Mouse (Mus musculus) urinary bladder, adult 18-20 months (tissue): ENCODE data around the gene Eps15.

Experiments used
- DNase-seq, 2 experiments: peaks; one replicate each; pipeline ENCODE4 v3.0.0; 2022; ENCODE audit warnings: low spot score in 2 of 2, mixed read lengths in 2 of 2

The Eps15 gene

DNA sequence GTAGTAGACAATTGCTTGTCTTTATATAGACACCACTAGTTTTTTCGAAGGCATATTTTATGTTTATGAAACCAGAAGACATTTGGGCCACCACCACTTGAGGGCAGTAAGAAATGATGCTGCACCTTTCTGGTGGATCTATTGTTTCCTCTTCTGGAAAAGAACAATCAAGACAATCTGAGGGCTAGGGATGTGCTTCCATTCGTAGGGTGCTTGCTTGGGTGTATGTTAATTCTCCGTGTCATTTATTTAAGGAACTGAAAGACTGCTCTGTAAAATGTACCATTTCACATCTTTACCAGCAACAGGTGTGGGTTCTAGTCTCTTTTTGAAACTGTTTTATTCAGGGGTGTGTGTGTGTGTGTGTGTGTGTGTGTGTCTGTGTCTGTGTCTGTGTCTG lies 11.2 kb upstream of the Eps15 start:
- DNase-seq, result no peak

DNA sequence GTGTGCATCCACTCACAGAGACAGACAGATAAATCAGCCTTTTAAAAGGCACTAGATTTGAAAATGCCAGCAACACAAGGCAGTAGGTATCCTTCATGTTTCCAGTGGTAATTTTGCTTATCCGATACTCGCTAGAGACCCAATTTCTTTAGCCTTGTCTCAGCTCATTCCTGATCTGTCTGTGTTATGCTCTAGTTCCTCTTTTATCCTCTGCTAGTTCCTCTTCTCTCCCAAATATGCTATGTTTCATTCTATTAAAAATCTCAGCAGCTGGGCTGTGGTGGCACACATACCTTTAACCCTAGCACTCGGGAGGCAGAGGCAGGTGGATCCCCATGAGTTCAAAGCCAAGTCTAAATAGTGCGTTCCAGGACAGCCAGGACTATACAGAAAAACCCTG lies 8.3 kb upstream of the Eps15 start:
- no peak for DNase-seq

DNA sequence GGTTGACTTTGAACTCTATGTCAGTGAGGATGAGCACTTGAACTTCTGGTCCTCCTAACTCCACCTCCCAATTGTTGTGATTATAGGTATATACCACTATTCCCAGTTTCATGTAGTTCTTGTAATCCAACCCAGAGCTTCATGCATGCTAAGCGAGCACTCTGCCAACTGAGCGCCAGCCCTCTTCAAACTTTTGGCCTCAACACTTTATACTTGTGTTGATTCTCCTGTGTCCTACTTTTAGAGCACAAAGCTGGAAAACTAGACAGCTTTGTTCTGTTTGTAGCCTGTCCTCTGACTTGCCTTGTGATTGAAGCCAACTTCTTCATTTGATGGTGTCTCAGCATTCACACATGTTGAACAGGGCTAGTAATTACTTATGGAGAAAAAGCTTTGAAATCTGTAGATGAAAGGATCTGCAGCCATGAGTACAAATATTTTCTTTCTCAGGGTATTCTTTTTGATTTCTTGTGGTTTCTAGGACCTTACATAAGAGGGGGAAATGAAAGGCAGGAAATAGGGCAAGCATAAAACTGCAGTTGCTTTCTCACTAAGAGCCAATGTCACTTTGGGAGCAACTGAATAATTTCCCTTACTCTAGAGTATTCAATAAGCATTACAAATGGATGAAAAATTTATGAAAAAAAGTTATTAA lies 6.4 kb upstream of the Eps15 start:
- no peak for DNase-seq

DNA sequence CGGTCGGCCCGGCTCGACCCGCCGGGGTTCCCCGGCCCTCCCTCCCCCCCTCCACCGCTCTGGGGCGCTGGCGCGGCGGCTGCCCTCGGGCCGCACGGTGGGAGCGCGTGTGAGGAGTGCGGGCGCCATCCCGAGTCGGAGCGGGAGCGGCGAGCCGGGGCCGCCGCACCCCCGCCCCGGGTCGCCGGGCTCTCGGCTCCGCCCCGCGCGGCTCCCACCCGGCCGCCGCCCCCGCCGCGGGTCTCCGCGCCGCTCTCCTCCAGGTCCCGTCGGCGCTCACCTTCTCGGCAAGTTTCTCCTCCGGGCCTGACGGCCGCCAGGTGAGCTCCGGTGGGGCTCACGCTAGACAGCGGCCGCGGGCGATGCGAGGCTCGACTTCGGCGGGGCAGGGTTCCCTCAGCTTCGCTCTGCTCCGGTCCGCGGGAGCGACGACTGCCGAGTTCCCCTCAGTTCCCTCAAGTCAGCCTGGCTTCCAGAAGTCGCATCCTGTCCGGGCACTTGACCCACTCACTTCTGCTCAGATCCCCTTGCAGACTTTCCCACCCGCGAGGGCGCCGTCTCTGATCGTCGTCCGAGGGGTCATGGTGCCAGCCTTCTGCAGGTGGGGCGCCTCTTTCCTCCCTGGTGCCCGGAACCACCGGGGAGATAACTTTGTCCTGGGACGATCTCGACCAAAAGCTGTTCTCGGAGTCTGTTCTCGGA lies 542 bp downstream of the Eps15 start:
- peak; percentile 9 to 58 for DNase-seq

DNA sequence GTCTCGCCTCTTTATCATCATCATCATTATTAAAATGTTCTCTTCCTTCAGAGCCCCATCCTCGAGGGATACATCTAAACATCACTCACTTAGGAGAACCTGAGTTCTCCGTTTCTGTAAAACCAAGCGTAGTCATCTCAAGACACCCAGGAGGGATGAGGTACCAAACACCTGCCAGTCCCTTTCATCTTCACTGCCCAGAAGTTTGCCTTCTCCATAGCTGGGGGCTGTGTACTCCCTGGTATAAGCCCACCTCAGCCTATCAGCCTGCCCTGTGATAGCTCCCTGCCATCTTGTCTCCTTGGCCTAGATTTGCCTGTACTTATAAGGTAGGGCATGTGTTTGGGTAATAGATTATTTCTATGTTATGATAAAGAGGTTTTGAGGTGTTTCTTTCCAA lies 1.1 kb downstream of the Eps15 start:
- DNase-seq, result no peak

DNA sequence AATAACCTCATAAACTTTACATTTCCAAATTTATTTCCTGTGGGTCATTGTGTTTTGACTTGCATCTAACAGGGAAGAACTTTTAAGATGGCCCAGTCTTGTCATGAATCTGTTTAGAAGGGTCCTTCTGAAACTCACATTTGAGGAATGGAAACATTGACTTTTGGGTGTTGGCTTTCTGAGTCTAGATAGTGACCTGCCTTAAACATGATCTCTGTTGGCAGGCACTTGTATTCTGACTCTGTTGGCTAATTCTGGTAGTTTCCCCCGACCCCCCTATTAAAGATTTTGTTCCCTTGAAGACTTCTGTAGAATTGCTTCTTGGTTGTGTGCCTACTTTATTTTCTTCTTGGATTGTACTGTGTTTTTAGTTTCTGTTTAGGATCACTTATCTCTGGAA lies 1.9 kb downstream of the Eps15 start:
- no peak for DNase-seq

DNA sequence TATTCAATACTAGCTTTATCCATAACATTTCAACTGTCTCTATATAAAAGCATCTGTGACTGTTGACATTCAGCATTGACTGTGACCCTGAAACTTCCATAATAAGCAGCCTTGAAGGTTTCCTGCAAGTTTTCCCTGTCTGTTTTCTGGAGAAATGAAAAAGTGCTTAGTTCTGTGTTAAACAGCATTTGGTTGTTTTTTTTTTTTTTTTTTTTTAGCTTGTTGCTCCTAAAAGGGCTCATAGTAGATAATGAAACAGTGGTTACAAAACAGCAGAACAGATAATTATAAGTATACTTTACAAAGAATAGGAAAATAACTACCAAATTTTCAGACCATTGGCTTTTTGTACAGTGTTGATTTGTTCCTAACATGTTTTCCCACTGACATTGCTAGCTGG lies 14.6 kb downstream of the Eps15 start:
- no peak for DNase-seq

DNA sequence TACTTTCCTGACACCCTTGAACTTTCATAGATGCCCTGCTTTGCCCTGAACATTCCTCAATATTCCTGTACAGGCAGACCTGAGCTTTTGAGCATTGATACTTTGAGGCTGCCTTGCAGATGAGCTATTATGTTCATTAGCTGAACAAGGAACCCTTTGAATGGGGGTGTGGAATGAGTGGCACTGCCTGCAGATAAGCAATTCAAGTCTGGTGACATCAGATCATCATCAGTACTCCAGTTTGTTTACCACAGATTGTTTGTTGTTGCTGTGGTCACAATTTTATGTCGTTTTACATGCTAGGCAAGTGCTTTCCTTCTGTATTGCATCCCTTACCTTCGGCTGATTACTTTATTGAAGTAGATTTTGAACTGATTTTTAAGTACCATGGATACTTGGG lies 16.4 kb downstream of the Eps15 start:
- DNase-seq, result no peak

DNA sequence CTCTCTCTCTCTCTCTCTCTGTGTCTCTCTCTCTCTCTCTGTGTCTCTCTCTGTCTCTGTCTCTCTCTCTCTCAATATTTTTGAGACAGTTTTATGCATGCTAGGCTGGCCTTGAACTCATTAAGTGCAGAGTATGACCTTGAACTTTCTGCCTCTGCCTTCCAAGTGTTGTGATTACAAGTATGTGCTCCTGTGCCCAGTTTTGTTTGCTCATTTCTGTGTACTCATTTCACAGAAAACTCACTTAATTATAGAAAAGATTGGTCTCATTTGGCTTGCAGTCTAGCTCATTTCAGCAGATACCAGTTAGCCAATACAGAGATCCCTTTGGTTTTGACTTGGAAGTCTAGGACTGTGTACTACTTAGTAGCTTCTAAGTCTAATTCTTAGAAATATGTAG lies 19.1 kb downstream of the Eps15 start:
- no peak for DNase-seq

DNA sequence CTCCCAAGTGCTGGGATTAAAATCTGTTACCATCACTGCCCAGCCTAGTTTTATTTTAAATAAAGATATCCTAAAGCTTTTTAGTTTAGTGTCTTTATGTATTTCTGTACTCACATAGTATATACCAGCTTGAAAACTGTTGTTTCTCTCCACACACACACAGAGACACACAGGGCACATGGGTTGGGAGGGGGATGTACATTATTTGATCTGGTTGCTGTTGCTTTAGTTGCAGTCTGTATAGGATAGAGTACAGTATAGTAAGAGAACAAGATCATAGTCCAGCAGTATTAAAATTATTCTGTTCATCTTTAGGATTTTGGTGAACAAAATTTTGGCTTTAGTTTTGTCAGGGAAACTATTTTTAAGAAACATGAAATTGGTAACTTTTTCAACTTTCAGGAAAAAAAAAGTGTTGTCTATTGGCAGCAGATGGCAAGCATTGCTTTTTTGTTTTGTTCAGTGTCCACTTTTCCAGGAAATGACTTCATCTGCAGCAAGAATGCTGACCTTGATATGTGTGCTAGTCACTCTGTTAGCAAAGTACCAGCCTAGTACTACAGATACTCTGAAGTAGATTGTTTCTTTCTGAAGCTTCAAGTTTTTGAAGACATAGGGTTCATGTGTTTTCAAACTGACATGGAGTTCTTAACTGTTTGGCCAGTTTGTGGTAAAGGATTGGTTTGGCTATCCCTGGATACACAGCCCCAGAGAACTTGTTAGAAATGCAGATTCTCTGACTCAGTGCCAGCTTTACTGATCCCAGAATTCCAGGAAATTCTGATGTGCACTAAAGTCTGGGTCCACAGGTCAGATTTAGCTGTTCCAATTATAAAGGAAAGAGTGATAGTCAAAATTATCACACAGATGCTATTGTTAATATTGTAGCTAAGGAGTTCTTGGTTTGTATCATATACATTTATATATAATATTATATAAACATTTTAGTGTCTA lies 37.1 kb downstream of the Eps15 start:
- no peak for DNase-seq

DNA sequence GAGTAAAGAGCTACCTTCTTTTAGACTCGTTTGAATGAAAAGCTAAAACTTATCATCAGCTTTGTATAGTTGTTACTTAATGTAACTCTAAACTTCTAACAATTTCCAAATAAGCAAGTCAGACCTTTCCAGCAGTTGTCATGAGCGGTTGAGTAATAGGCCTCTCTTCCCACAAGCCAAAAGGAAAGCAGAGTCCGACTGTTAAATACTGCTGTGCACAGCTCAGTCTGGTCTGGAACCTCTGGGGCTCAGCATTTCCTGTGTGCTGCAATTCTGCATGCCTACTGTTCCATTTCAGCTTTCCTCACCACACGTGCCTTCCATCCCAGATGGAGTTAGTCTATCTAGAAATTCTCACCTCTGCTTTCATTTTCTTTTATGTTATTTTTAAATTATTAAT lies 56.7 kb downstream of the Eps15 start:
- no peak for DNase-seq

DNA sequence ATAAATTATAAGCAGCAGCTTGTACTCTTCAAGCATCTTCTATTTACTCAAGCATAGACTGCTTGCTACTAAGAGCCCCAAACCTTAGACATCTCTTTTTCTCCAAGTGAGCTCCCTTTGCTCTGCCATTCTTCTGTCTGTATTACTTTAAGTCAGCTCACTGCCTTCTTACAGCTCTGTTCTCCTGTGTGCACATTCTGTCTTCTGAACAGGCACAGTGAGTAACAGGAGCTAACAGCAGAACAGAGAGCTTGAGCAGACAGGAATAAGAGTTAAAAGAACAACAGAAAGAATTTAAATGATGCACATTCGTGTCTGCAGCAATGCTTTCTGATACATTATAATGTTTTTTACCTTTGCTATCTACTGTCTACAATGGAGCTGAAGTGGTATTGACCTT lies 61.2 kb downstream of the Eps15 start:
- no peak for DNase-seq

DNA sequence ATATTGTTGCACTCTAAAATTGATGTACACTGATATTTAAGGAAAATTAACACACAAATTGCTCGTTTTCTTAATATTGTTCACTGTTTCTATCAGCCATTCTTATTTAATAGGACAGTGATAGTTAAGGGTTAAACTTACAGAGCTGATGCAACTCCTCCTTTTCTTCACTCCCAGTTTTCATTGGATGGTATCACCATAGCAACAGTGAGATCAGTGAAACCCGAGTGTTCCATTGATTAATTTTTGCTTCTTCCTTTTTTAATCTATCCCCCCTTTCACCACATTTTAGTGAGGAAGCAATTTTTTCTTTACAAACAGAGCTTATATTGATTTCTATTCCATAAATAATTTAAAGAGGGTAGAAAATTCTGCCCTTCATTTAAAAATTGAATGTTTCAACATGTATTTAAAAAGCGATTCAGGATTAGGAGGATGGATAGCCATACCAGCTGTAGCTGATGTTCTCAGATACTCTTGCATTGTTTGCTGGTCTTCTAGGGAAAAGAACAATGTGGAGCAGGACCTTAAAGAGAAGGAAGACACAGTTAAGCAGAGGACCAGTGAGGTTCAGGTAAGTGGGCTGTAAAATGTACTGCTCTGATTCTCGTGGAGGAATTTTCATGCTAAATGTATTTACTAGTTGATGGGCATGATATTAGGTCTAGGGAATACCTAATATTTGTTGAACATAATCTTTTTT lies 62.9 kb downstream of the Eps15 start:
- DNase-seq, result no peak

DNA sequence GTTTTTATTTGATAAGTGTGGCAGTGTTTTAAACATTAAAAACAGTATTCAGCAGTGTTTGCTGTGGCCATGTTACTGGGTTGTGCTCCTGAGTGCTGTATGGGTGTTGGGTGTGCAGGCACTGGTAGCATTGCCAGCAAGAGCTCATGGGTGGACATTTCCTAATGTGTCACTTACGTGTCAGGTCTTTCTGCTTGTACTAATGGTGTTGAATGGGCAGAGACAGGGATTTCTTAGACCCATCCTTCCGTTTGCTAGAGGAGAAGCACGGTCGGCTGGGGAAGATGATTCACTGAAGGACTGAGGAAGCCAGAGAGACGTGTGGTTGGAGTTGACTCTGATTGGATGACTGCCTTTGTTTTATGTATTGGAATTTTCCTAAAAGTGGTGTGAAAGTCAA lies 63.8 kb downstream of the Eps15 start:
- no peak for DNase-seq

DNA sequence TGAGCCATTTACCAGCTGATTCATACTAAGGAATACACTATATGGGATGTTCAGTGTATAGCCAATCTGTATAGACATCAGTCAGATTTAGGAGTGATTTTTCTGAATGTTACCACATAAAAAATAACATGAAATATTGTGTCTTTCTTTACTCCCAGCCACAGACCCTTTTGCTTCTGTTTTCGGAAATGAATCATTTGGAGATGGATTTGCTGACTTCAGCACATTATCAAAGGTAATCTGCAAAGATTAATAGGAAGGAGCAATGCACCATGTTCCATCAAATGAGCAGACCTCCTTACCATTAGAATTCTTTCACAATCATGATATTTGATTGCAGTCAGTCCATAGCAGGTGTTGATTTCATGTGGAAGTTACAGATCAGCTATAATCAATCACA lies 98.0 kb downstream of the Eps15 start:
- DNase-seq, result no peak

DNA sequence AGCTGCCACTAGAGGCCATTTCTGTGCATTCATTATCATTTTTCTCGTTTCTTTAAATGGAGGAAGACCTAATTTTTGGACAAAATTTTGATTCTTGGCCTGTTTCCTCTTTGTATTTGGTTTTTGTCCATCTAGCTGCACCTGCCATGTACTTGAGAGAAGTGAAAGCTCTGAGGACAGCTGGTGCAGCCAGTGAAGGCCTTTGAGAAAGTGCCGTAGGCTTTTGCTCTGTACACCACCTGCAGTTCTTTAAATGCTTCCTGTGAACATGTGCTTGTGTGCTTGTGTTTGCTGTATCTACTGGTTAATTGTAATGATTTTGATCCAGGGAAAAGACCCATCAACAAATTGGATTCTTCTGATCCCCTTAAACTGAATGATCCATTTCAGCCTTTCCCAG lies 102.4 kb downstream of the Eps15 start:
- no peak for DNase-seq

DNA sequence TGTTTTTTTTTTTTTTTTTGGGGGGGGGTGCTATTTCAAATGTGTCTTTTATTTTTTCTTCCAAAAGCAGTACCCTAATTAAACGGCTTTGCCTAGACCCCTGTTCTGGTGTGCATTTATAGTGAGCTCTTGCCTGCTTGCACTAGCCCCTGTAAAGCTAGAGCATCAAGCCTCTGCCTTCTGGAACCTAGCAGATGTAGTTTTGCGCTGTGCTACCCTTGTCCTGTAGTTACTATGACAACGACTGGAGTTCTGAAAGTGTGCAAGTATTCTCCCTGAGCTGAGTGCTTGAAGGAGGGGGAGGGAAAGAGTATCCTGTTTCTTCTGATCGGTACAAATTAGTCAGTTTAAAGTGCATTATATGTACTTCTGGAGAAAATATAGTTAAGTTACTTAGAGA lies 105.5 kb downstream of the Eps15 start:
- DNase-seq, result no peak

DNA sequence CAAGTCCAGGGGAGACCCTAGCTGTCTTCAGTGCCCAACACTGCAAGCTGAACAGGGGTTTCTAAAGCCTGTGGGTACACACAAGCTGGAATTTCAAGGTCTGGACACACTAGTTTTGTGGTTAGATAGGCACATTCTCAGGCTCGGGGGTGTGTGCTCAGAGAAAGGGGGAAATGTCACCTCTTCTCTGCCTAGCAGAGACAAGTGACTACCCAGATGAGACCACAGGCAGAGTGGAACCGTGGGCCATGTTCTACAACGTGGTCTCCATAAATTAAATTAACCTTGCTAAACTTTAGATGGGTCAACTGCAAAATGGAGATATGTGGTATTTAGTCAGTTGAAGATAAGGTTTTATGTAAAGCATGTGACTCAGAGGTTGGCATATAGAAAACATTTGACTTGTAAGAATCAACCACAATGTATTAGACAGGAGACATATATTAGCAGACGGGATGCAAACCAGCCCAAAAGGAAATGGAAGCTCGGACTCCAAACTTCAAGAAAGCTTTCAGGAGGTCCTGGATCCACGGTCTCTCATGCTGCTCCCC lies 113.2 kb downstream of the Eps15 start:
- no peak for DNase-seq

DNA sequence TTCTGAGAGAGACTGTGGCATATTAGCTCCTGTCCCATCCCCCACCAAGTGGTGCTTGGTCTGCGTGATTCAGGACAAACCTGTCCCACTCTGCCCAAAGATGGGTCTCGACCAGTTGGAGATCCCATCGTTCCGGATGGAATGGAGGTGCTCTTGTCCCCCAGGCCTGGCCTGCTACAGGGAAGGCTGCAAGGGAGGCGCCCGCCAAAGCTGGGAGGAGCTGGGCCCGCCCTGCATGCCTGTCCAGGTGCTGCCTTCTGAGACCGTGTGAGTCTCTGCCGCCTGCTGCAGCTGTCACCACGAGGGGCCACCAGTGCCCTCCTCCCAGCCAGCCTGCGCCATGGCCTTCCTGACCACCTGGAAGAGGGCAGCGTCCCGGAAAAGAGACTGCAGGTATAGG lies 113.8 kb downstream of the Eps15 start:
- DNase-seq, result peak; percentile 33 to 42

DNA sequence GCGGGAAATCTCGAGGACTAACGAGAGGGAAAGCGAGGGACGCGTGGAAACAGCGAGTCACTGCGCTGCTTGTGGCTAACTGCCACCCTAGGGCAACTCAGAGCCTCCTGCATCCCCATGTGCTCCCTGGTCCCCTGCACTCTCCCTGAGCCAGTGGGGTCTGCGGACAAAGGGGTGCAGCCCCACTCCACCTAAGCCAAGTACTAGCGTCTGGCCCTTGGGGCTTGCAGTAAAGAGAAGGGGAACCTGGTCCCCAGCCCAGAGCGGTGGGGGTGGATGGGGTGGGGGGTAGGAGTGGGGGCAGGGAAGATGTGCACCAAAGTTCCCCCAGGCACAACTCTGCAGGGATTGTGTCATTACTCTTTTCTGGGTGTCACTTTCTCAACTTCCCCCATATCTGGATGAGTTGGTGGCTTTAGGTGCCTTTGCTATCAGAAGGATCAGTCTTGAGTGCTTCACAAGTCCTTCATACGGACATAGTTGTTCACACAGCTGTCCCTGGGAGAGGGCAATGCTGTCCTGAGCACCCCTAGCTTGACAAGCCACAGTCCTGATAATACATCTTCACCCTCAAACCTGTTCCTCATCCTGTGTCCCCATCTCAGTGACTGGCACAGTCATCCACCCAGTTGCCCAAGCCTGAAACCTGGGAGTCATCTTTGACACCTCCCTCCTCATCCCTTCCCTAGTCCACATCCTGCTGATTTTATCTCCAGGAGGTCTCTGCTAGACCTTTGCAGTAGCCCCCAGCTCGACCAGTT lies 114.4 kb downstream of the Eps15 start:
- DNase-seq, result no peak

DNA sequence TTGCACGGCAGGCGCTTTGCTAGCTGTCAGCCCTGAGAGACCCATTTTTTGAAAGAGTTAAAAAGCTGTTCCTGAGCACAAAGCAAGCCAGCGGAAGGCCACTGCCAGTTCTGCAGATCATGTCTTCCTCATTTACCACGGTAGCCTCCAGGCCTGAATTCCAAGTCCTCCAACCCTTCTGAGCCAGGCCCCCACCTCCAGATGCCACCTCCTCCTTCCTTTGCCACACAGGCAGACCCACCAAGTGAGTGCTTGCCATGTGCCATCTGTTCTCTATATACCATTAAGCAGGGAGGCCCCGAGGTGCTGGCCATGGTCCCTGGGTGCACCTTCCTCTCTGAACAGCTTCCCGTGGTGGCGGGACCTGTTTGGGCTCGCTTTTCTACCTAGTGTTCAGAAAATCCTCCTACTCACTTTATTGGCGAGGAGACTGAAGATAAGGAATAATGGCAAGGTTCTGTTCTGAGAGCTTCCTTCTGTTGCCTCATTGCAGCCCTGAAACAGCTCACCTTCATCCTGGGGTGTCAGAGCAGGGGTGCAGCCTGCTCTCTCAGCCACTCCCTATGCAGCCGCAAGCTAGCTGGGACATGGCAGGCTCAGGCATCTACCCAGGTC lies 120.4 kb downstream of the Eps15 start:
- no peak for DNase-seq
